Mouse (Mus musculus) stomach, embryonic 15.5 days (tissue): ENCODE measurements around the gene Tmem117. TPM values are rescaled to one million over a fixed set of nuclear protein-coding genes. Genes with fewer than 3 reads are reported as not detected.

Experiments
- ATAC-seq: fragments of 200-750 bp; cut with Nextera tagmentation; 2 replicates; pipeline ENCODE4 v1.8.0; 2017; ENCODE audit warnings: low read depth, moderate number of reproducible peaks, moderate TSS enrichment; ENCODE audit not compliant: insufficient read depth, low FRiP score
- H3K27ac ChIP-seq: fragments of 300-500 bp; sonication (generic); 2 replicates; pipeline ENCODE4 v1.5.1; 2015; ENCODE audit warnings: mild to moderate bottlenecking, inconsistent platforms
- H3K27me3 ChIP-seq: fragments of 300-500 bp; sonication (generic); replicated peaks from 2 replicates; pipeline ENCODE4 v1.6.1; 2015; ENCODE audit warnings: inconsistent platforms
- H3K36me3 ChIP-seq: fragments of 300-500 bp; sonication (generic); 2 replicates; pipeline ENCODE4 v1.6.1; 2015; ENCODE audit warnings: inconsistent platforms
- H3K4me1 ChIP-seq: fragments of 300-500 bp; sonication (generic); 2 replicates; pipeline ENCODE4 v1.6.1; 2015; ENCODE audit warnings: inconsistent platforms
- H3K4me2 ChIP-seq: fragments of 300-500 bp; sonication (generic); 2 replicates; pipeline ENCODE4 v1.6.1; 2015; ENCODE audit warnings: mild to moderate bottlenecking, inconsistent platforms
- H3K4me3 ChIP-seq: fragments of 300-500 bp; sonication (generic); replicated peaks from 2 replicates; pipeline ENCODE4 v1.5.1; 2015; ENCODE audit warnings: inconsistent platforms
- H3K9ac ChIP-seq: fragments of 300-500 bp; sonication (generic); 2 replicates; pipeline ENCODE4 v1.6.1; 2015; ENCODE audit warnings: inconsistent platforms
- H3K9me3 ChIP-seq: fragments of 300-500 bp; sonication (generic); 2 replicates; pipeline ENCODE4 v1.6.1; 2016; ENCODE audit warnings: inconsistent platforms
- WGBS: fragments of 180-500 bp; shearing (Covaris S2); methylation state at CpG from one replicate; pipeline ENCODE4 v1.1.7; 2015; 5-methylcytosine and 5-hydroxymethylcytosine counted together
- polyA plus RNA-seq: library from polyadenylated mRNA; unstranded; fragments of >200 nt; fragmentation: Nextera tagmentation; extraction: Ambion mirVana; gene quantifications from 2 replicates; pipeline ENCODE4 v1.2.1, GENCODE M21; 2015

Tmem117 gene
- polyA plus RNA-seq, 1 experiment from 2014 or later: 2.8 TPM

GRCm38 (mm10) chr15:94930743-94931142 lies 301.7 kb downstream of the Tmem117 start:
- Histone ChIP-seq H3K9ac (no peak overlapping the region), H3K4me2 (no peak overlapping the region), H3K27ac (no peak overlapping the region), H3K9me3 (no peaks in the 10 kb centered on the region), H3K36me3 (no peaks in the 10 kb centered on the region), H3K4me3 (no peak overlapping the region), H3K27me3 (no peaks in the 10 kb centered on the region), H3K4me1 (no peaks in the 10 kb centered on the region)
- 41% methylated on average over 3 of the region's 3 CpGs for WGBS
- no peak for ATAC-seq

- Histone ChIP-seq H3K9me3 (no peaks in the 10 kb centered on the region), H3K27me3 (no peaks in the 10 kb centered on the region), H3K4me3 (no peak overlapping the region), H3K4me1 (no peaks in the 10 kb centered on the region), H3K36me3 (no peaks in the 10 kb centered on the region), H3K27ac (no peak overlapping the region), H3K9ac (no peak overlapping the region), H3K4me2 (no peak overlapping the region)
- ATAC-seq: no peak
- WGBS: 84% methylated on average over 4 of the region's 4 CpGs
These were observed 304.0 kb downstream of the Tmem117 start for GRCm38 (mm10) chr15:94933044-94933443.

GRCm38 (mm10) chr15:94933480-94933879 lies 304.4 kb downstream of the Tmem117 start:
- Histone ChIP-seq H3K9me3 (no peaks in the 10 kb centered on the region), H3K4me1 (no peaks in the 10 kb centered on the region), H3K27ac (no peak overlapping the region), H3K4me3 (no peak overlapping the region), H3K36me3 (no peaks in the 10 kb centered on the region), H3K4me2 (no peak overlapping the region), H3K27me3 (no peaks in the 10 kb centered on the region), H3K9ac (no peak overlapping the region)
- 43% methylated on average over 3 of the region's 3 CpGs for WGBS
- ATAC-seq: no peak

- Histone ChIP-seq H3K4me3 (no peak overlapping the region), H3K27ac (no peak overlapping the region), H3K9ac (no peak overlapping the region), H3K9me3 (no peaks in the 10 kb centered on the region), H3K27me3 (no peaks in the 10 kb centered on the region), H3K4me1 (no peaks in the 10 kb centered on the region), H3K36me3 (no peaks in the 10 kb centered on the region), H3K4me2 (no peak overlapping the region)
- no peak for ATAC-seq
- 87% methylated on average over 3 of the region's 3 CpGs for WGBS
These were observed 312.9 kb downstream of the Tmem117 start for GRCm38 (mm10) chr15:94941954-94942353.

- 50% methylated on average over 1 of the region's 1 CpGs for WGBS
- Histone ChIP-seq H3K9me3 (no peaks in the 10 kb centered on the region), H3K4me3 (no peak overlapping the region), H3K36me3 (no peaks in the 10 kb centered on the region), H3K9ac (no peak overlapping the region), H3K4me1 (no peaks in the 10 kb centered on the region), H3K27ac (no peak overlapping the region), H3K4me2 (no peak overlapping the region), H3K27me3 (no peaks in the 10 kb centered on the region)
- 0 out of 2 replicates have a peak, but pooled peaks have one; percentile 35 for ATAC-seq
These were observed 313.4 kb downstream of the Tmem117 start for GRCm38 (mm10) chr15:94942465-94942864.

- Histone ChIP-seq H3K36me3 (no peaks in the 10 kb centered on the region), H3K9ac (no peak overlapping the region), H3K4me2 (no peak overlapping the region), H3K27ac (no peak overlapping the region), H3K4me3 (no peak overlapping the region), H3K27me3 (no peaks in the 10 kb centered on the region), H3K4me1 (no peaks in the 10 kb centered on the region), H3K9me3 (no peaks in the 10 kb centered on the region)
- WGBS: 67% methylated on average over 5 of the region's 5 CpGs
- ATAC-seq: no peak
These were observed 314.9 kb downstream of the Tmem117 start for GRCm38 (mm10) chr15:94943891-94944290.

- Histone ChIP-seq H3K4me1 (no peaks in the 10 kb centered on the region), H3K27ac (no peak overlapping the region), H3K9me3 (no peaks in the 10 kb centered on the region), H3K4me2 (no peak overlapping the region), H3K4me3 (no peak overlapping the region), H3K36me3 (no peaks in the 10 kb centered on the region), H3K27me3 (no peaks in the 10 kb centered on the region), H3K9ac (no peak overlapping the region)
- ATAC-seq: peak; percentile 66; the same call in 1 of the 2 replicates
- WGBS: 66% methylated on average over 7 of the region's 7 CpGs
These were observed 322.5 kb downstream of the Tmem117 start for GRCm38 (mm10) chr15:94951382-94952048.

- Histone ChIP-seq H3K27ac (no peak overlapping the region), H3K4me1 (no peaks in the 10 kb centered on the region), H3K4me2 (no peak overlapping the region), H3K36me3 (no peaks in the 10 kb centered on the region), H3K4me3 (no peak overlapping the region), H3K27me3 (no peaks in the 10 kb centered on the region), H3K9ac (no peak overlapping the region), H3K9me3 (no peaks in the 10 kb centered on the region)
- ATAC-seq: no peak
- 57% methylated on average over 3 of the region's 3 CpGs for WGBS
These were observed 327.7 kb downstream of the Tmem117 start for GRCm38 (mm10) chr15:94956697-94957096.

GRCm38 (mm10) chr15:94957202-94957601 lies 328.2 kb downstream of the Tmem117 start:
- H3K9me3 ChIP-seq: no peaks in the 10 kb centered on the region
- ATAC-seq: no peak

GRCm38 (mm10) chr15:94967004-94967403 lies 338.0 kb downstream of the Tmem117 start:
- Histone ChIP-seq H3K36me3 (no peaks in the 10 kb centered on the region), H3K27me3 (no peaks in the 10 kb centered on the region), H3K4me1 (no peaks in the 10 kb centered on the region), H3K4me2 (no peak overlapping the region), H3K4me3 (no peak overlapping the region), H3K9me3 (no peaks in the 10 kb centered on the region), H3K9ac (no peak overlapping the region), H3K27ac (no peak overlapping the region)
- no peak for ATAC-seq
- WGBS: 93% methylated on average over 6 of the region's 6 CpGs

More at GRCm38 (mm10) chr15:94957202-94957601, 328.2 kb downstream of the Tmem117 start:
- WGBS: 60% methylated on average over 4 of the region's 4 CpGs
- Histone ChIP-seq H3K27ac (no peak overlapping the region), H3K36me3 (no peaks in the 10 kb centered on the region), H3K27me3 (no peaks in the 10 kb centered on the region), H3K4me2 (no peak overlapping the region), H3K9ac (no peak overlapping the region), H3K4me1 (no peaks in the 10 kb centered on the region), H3K4me3 (no peak overlapping the region)

GRCm38 (mm10) chr15:94968403-94969180 lies 339.6 kb downstream of the Tmem117 start:
- WGBS: 66% methylated on average over 13 of the region's 13 CpGs
- no peak overlapping the region for H3K4me3 ChIP-seq
- no peaks in the 10 kb centered on the region for H3K9me3 ChIP-seq
- H3K27ac ChIP-seq: no peak overlapping the region
- no peaks in the 10 kb centered on the region for H3K27me3 ChIP-seq
- ATAC-seq: no peak
- H3K4me1 ChIP-seq: no peaks in the 10 kb centered on the region
- H3K4me2 ChIP-seq: no peak overlapping the region
- no peak overlapping the region for H3K9ac ChIP-seq
- H3K36me3 ChIP-seq: no peaks in the 10 kb centered on the region

GRCm38 (mm10) chr15:94981798-94982197 lies 352.8 kb downstream of the Tmem117 start:
- Histone ChIP-seq H3K27me3 (no peaks in the 10 kb centered on the region), H3K4me3 (no peak overlapping the region), H3K36me3 (no peaks in the 10 kb centered on the region), H3K27ac (no peak overlapping the region), H3K9me3 (no peaks in the 10 kb centered on the region), H3K4me1 (no peaks in the 10 kb centered on the region), H3K4me2 (no peak overlapping the region), H3K9ac (no peak overlapping the region)
- WGBS: 83% methylated on average over 4 of the region's 4 CpGs
- no peak for ATAC-seq
